Mouse (Mus musculus) stomach, embryonic 14.5 days (tissue): ENCODE measurements around the gene Diaph3. TPM values are rescaled to one million over a fixed set of nuclear protein-coding genes. Genes with fewer than 3 reads are reported as not detected.

Experiments
- ATAC-seq: fragments of 200-750 bp; cut with Nextera tagmentation; 2 replicates; pipeline ENCODE4 v1.8.0; 2017; ENCODE audit warnings: low read depth, moderate TSS enrichment; ENCODE audit not compliant: insufficient number of reproducible peaks, insufficient read depth, low FRiP score
- H3K27ac ChIP-seq: fragments of 300-500 bp; sonication (generic); 2 replicates; pipeline ENCODE4 v1.5.1; 2014; ENCODE audit warnings: mild to moderate bottlenecking, low read length, moderate library complexity, mixed read lengths
- H3K27me3 ChIP-seq: fragments of 300-500 bp; sonication (generic); 2 replicates; pipeline ENCODE4 v1.6.1; 2014; ENCODE audit warnings: low read length, control low read depth, mixed read lengths; ENCODE audit not compliant: control insufficient read depth, insufficient read depth
- H3K36me3 ChIP-seq: fragments of 300-500 bp; sonication (generic); 2 replicates; pipeline ENCODE4 v1.6.1; 2014; ENCODE audit warnings: mild to moderate bottlenecking, control low read depth, low read length, moderate library complexity, mixed read lengths; ENCODE audit not compliant: control insufficient read depth, insufficient read depth
- H3K4me1 ChIP-seq: fragments of 300-500 bp; sonication (generic); 2 replicates; pipeline ENCODE4 v1.6.1; 2014; ENCODE audit warnings: low read length, control low read depth, mixed read lengths; ENCODE audit not compliant: control insufficient read depth, insufficient read depth
- H3K4me2 ChIP-seq: fragments of 300-500 bp; sonication (generic); replicated peaks from 2 replicates; pipeline ENCODE4 v1.6.1; 2014; ENCODE audit warnings: low read depth, low read length, control low read depth
- H3K4me3 ChIP-seq: fragments of 300-500 bp; sonication (generic); 2 replicates; pipeline ENCODE4 v1.5.1; 2014; ENCODE audit warnings: low read depth, low read length, control low read depth
- H3K9ac ChIP-seq: fragments of 300-500 bp; sonication (generic); replicated peaks from 2 replicates; pipeline ENCODE4 v1.6.1; 2014; ENCODE audit warnings: low read depth, mild to moderate bottlenecking, control low read depth, low read length, moderate library complexity, mixed read lengths
- H3K9me3 ChIP-seq: fragments of 300-500 bp; sonication (generic); 2 replicates; pipeline ENCODE4 v1.6.1; 2016; ENCODE audit warnings: low read depth, low read length, control low read depth; ENCODE audit not compliant: control insufficient read depth
- WGBS: fragments of 180-500 bp; shearing (Covaris S2); extraction: QIAGEN DNeasy Blood & Tissue Kit; methylation state at CpG from one replicate; pipeline ENCODE4 v1.1.7; 2014; 5-methylcytosine and 5-hydroxymethylcytosine counted together
- polyA plus RNA-seq: library from polyadenylated mRNA; unstranded; fragments of >200 nt; fragmentation: Nextera tagmentation; extraction: Ambion mirVana; gene quantifications from 2 replicates; pipeline ENCODE4 v1.2.1, GENCODE M21; 2014

Gene Diaph3
- polyA plus RNA-seq, 1 experiment from 2014 or later: 23.4 TPM

- WGBS: 94% methylated on average over 4 of the region's 4 CpGs
- Histone ChIP-seq H3K9ac (no peak overlapping the region), H3K4me1 (no peaks in the 10 kb centered on the region), H3K4me2 (no peak overlapping the region), H3K27me3 (no peaks in the 10 kb centered on the region), H3K4me3 (no peak overlapping the region), H3K36me3 (no peaks in the 10 kb centered on the region), H3K27ac (no peak overlapping the region), H3K9me3 (no peaks in the 10 kb centered on the region)
- ATAC-seq: no peak
Measured at GRCm38 (mm10) chr14:86816246-86816645, 324.8 kb downstream of the Diaph3 start.

GRCm38 (mm10) chr14:86788880-86789641, 352.0 kb downstream of the Diaph3 start:
- WGBS: 62% methylated on average over 6 of the region's 6 CpGs
- Histone ChIP-seq H3K9ac (no peak overlapping the region), H3K9me3 (no peaks in the 10 kb centered on the region), H3K36me3 (no peaks in the 10 kb centered on the region), H3K4me3 (no peak overlapping the region), H3K4me1 (no peaks in the 10 kb centered on the region), H3K27me3 (no peaks in the 10 kb centered on the region), H3K27ac (no peak overlapping the region), H3K4me2 (no peak overlapping the region)
- no peak for ATAC-seq

DNA sequence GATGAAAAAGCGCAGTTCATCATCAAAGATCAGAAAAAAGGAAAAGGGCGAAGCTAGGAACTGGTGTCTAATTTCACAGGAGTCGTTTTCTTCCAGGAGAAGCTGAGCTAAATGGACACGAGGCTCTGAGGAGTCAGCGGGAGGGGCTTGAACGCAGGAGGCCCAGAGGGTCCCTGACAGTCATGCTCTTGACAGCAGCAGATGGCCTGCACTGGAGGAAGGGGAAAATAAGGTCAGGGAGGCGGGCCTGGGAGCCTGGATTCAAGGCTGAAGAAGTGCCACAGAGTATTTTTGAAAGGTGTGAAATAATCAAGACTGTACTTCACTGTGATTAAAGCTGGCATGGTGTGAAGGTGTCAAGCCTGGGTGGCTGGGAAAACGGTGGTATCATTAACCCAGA, 354.2 kb downstream of the Diaph3 start:
- H3K36me3 ChIP-seq: no peaks in the 10 kb centered on the region
- H3K9ac ChIP-seq: no peak overlapping the region
- no peak for ATAC-seq
- 16% methylated on average over 8 of the region's 8 CpGs for WGBS
- H3K4me3 ChIP-seq: no peak overlapping the region
- no peaks in the 10 kb centered on the region for H3K4me1 ChIP-seq
- no peaks in the 10 kb centered on the region for H3K27me3 ChIP-seq
- no peaks in the 10 kb centered on the region for H3K9me3 ChIP-seq
- no peak overlapping the region for H3K27ac ChIP-seq
- H3K4me2 ChIP-seq: no peak overlapping the region

DNA sequence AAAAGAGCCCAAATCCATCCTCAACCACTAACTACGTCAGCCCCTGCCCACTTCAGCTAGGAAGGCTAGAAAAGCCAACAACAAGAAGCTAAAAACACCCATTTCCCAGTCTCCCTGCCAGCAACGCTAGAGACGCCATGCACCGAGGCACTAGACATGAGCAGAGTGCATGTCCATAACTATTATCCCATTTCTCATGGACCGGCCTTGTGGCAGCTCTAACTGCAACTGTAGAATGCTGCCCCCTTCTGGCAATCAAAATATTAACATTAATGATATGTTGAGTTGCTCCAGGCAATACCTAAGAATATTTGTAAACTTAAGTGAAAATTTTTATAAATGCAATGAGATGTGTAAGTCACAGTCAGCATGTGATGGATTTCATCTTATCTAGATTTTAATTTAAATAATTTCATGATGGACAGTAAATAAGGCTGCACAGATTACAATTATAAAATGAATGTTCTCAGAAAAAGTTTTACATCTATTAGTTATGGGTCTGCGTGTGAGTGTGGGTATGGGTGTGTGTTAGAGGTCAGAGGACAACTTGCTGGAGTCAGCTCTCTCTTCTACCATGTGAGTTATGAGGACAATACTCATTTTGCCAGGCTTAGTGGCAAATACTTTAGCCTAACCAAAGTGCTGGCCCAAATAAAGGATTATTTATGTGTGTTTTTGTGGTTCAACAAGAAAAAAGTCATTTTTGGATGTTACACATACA, 359.3 kb downstream of the Diaph3 start:
- Histone ChIP-seq H3K4me3 (no peak overlapping the region), H3K36me3 (no peaks in the 10 kb centered on the region), H3K27me3 (no peaks in the 10 kb centered on the region), H3K4me1 (no peaks in the 10 kb centered on the region), H3K27ac (no peak overlapping the region), H3K4me2 (no peak overlapping the region), H3K9me3 (no peaks in the 10 kb centered on the region), H3K9ac (no peak overlapping the region)
- no peak for ATAC-seq
- 61% methylated on average over 6 of the region's 6 CpGs for WGBS

DNA sequence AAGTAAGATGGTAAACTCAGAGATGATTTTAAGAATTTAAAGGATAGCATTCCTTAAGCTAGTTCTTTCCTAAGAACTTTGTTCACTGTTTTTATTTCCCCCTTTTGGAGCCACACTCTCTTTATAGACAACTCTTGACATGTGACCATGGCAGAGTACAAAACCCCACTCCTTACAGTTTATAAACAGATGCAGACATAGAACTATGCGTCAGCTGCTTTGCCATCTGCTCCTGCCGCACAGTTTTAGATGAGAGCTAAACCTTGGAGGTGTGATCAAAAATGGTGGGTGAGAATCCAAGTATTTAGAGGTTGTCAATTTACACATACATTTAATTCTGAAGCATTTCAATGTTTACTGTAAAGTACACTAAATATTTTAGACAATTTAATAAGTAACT, 367.7 kb downstream of the Diaph3 start:
- Histone ChIP-seq H3K9ac (no peak overlapping the region), H3K9me3 (no peaks in the 10 kb centered on the region), H3K4me1 (no peaks in the 10 kb centered on the region), H3K4me3 (no peak overlapping the region), H3K4me2 (no peak overlapping the region), H3K36me3 (no peaks in the 10 kb centered on the region), H3K27ac (no peak overlapping the region), H3K27me3 (no peaks in the 10 kb centered on the region)
- 68% methylated on average over 2 of the region's 2 CpGs for WGBS
- no peak for ATAC-seq

DNA sequence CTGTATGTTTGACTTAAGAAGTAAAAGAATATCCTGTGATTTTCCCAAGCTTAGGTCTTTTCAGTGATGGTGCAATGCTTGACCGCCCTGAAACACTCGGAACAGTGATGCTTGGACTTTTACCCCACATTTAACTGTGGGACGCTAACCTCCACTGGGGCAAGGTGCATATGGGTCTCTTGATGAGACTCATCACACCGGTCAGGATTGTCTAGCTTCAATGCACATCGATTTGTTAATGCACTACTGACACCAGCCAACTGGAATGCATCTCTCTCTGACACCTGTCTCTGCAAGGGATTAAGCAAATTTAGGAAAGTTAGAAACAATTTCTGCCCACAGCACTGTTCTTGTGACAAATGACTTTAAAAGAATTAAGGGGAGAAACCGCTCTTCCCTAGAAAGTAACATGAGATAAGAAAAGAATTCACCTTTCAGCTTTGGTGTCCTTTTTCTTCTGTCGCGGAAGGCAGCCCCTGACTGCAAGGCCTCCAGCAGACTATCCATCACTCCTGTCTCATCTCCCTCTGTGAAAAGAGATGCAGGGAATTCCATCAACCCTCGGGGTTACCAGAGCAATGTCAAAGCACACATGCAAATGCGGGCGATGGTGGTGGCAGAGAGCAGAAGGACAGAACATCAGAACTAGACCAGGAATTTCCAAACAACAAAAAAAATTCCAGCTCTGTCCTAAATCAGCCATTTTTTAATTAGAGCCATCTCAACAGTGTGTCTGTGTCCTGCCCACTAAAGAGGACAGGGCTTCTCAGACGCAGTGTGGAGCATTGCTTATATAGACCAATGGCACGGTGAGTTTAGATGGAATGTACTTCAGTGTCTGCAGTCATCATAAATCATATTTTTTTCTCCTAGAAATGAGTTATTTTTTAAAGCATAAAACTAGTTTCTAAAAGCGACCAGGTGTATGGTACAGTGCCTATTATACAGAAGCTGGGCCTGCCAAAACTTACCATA, 368.6 kb downstream of the Diaph3 start:
- Histone ChIP-seq H3K4me2 (no peak overlapping the region), H3K9me3 (no peaks in the 10 kb centered on the region), H3K27ac (no peak overlapping the region), H3K9ac (no peak overlapping the region), H3K4me3 (no peak overlapping the region), H3K36me3 (no peaks in the 10 kb centered on the region), H3K27me3 (no peaks in the 10 kb centered on the region), H3K4me1 (no peaks in the 10 kb centered on the region)
- WGBS: 30% methylated on average over 14 of the region's 14 CpGs
- ATAC-seq: no peak

- Histone ChIP-seq H3K4me1 (no peaks in the 10 kb centered on the region), H3K27me3 (no peaks in the 10 kb centered on the region), H3K4me2 (no peak overlapping the region), H3K36me3 (no peaks in the 10 kb centered on the region), H3K9me3 (no peaks in the 10 kb centered on the region), H3K9ac (no peak overlapping the region), H3K4me3 (no peak overlapping the region), H3K27ac (no peak overlapping the region)
- 92% methylated on average over 2 of the region's 2 CpGs for WGBS
- ATAC-seq: no peak
Measured at GRCm38 (mm10) chr14:86764286-86764685, 376.7 kb downstream of the Diaph3 start.
